Mouse (Mus musculus) Patski (cell line): ENCODE results near the gene Psmc5. TPM values are rescaled to one million over a fixed set of nuclear protein-coding genes. Genes with fewer than 3 reads are reported as not detected.

Experiments
- ATAC-seq: fragments of 100-300 bp; one replicate; pipeline ENCODE4 v1.8.0; 2021
- CTCF ChIA-PET: fragments of 350-600 bp; sonication (Branson Sonifier 250); formaldehyde crosslinking; loops from one replicate; lab custom pipeline; 2022; ENCODE audit warnings: inconsistent platforms; lab: Charles Lee
- POLR2A ChIA-PET: fragments of 350-600 bp; sonication (Branson Sonifier 250); formaldehyde crosslinking; loops from one replicate; lab custom pipeline; 2022; ENCODE audit warnings: antibody characterized with exemption, inconsistent platforms; lab: Charles Lee
- DNase-seq: peaks from one replicate; pipeline ENCODE4 v3.0.0-alpha.2; 2011; ENCODE audit warnings: low read depth, low spot score
- H3K27me3 ChIP-seq: fragments of 371-371 bp; one replicate; pipeline ENCODE4 v1.5.1; 2021
- CTCF ChIP-seq: fragments of 100-300 bp; IDR thresholded peaks from one replicate; pipeline ENCODE4 v1.5.1; 2021
- in situ Hi-C: fragments of 300-500 bp; cut with MboI; formaldehyde crosslinking; loops from 3 replicates; pipeline ENCODE4 v1.11.1; 2018; ENCODE audit warnings: low pct_unique_long_range_greater_than_20kb, mixed read lengths
- polyA plus RNA-seq: library from polyadenylated mRNA; unstranded; gene quantifications from one replicate; pipeline ENCODE4 v1.2.3, GENCODE M21; 2021

Psmc5 gene
- polyA plus RNA-seq, 1 experiment from 2014 or later: 181 TPM

- CTCF ChIA-PET: interaction anchor here (0.8 to 2.0 kb wide), 9 partner anchors 11 to 57 kb away, joined by 3 to 9 read pairs (median 4); no protein-coding TSS in a partner anchor
Observed at GRCm38 (mm10) chr11:106276454-106276853, 20.5 kb downstream of the Psmc5 start, which contains the start of gene Tcam1. TSS of gene Tcam1 (plus strand) at chr11:106276672.

DNA sequence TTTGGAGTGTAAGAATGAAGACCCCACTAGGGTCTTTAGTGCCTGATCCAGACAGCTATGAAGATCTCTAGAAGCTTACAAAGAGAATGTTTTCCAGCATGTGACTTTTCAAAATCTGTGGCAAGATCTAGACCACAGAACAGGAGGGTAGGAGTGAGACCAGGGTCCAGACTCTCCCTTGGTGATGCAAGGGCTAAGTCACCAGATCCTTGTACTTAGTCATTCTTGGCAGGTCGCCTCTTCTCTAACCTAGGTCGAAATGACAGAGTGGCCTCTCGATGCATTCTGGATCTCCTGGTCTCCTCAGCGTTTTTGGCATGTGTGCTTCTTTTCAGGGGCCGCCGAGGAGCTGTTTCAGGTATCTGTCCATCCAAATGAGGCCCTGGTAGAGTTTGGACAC is 26.5 kb downstream of the Psmc5 start:
- POLR2A ChIA-PET: no interaction called here
- ATAC-seq (no peak), DNase-seq (no peak)
- CTCF ChIA-PET: no interaction called here
- in situ Hi-C loops: loop anchor here (5.0 kb wide), 1 partner anchor 45 kb away; no protein-coding TSS in a partner anchor
- no peak for TF ChIP-seq CTCF
- peaks cover 3% of the 10 kb centered on the region for H3K27me3 ChIP-seq

More at GRCm38 (mm10) chr11:106276454-106276853, 20.5 kb downstream of the Psmc5 start, which contains the start of gene Tcam1:
- peaks cover 3% of the 10 kb centered on the region for H3K27me3 ChIP-seq
- no peak for ATAC-seq
- peak; percentile 41 for DNase-seq
- TF ChIP-seq CTCF: peak; percentile 89
- in situ Hi-C loops: no loop called here
- POLR2A ChIA-PET: no interaction called here

GRCm38 (mm10) chr11:106283371-106283770 is 27.4 kb downstream of the Psmc5 start:
- DNase-seq (no peak), ATAC-seq (no peak)
- no peak for TF ChIP-seq CTCF
- no peaks in the 10 kb centered on the region for H3K27me3 ChIP-seq
- in situ Hi-C loops: loop anchor here (5.0 kb wide), 1 partner anchor 44 kb away; no protein-coding TSS in a partner anchor
- ChIA-PET CTCF (interaction anchor here (1.3 kb wide), 1 partner anchor 208 kb away, joined by 3 read pairs; no protein-coding TSS in a partner anchor), POLR2A (no interaction called here)

- ATAC-seq (no peak), DNase-seq (no peak)
- POLR2A ChIA-PET: no interaction called here
- in situ Hi-C loops: loop anchor here (5.0 kb wide), 1 partner anchor 43 kb away; no protein-coding TSS in a partner anchor
- H3K27me3 ChIP-seq: no peaks in the 10 kb centered on the region
- CTCF ChIA-PET: interaction anchor here (1.3 kb wide), 1 partner anchor 207 kb away, joined by 3 read pairs; no protein-coding TSS in a partner anchor
- TF ChIP-seq CTCF: no peak
Observed at GRCm38 (mm10) chr11:106284126-106284525, 28.2 kb downstream of the Psmc5 start.

- no peak for ATAC-seq
- DNase-seq: no peak
- CTCF ChIA-PET: interaction anchor here (1.4 kb wide), 1 partner anchor 11 kb away, joined by 3 read pairs; no protein-coding TSS in a partner anchor
- in situ Hi-C loops: no loop called here
- H3K27me3 ChIP-seq: no peaks in the 10 kb centered on the region
- POLR2A ChIA-PET: interaction anchor here (0.7 kb wide), 1 partner anchor 67 kb away, joined by 3 read pairs; no protein-coding TSS in a partner anchor
- TF ChIP-seq CTCF: no peak
Observed at GRCm38 (mm10) chr11:106286206-106286605, 30.3 kb downstream of the Psmc5 start.

DNA sequence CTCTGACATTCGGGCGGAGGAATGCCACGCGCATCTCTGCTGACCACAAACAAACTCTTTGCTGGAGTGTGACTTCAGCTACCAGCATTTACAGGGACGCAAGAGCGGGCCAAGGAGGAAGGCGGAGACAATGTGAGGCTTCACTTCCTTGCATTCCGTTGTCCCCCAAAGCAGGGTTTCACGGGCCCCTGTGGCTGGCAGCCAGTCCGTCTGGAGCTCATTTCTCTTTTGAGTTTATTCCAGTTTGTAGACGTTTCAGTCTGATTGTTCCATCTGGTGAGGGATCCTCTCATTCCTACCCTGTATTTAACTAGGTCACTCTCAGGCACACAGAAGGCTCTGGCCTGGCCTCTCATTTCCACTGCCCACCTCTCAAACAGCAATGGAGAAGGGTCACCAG is 31.0 kb downstream of the Psmc5 start:
- H3K27me3 ChIP-seq: no peaks in the 10 kb centered on the region
- no peak for ATAC-seq
- in situ Hi-C loops: no loop called here
- ChIA-PET POLR2A (no interaction called here), CTCF (no interaction called here)
- TF ChIP-seq CTCF: no peak
- DNase-seq: no peak

DNA sequence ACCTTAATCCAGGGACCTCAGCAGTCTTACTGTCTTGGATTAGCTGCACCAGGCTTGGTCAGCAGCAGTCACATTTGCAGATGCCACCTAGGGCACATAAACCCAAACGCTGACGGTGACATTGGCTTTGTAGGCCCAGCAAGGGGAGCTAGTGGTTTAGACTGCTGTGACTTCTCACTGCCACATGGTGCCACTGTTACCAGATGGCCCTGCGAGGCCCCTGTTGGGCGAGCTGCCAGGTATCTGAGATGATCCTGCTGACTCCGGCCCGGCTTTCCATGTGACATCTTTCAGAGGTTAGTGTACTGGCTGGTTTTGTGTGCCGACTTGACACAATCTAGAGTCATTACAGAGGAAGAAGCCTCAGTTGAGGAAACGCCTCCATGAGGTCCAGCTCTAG is 33.4 kb downstream of the Psmc5 start:
- DNase-seq (no peak), ATAC-seq (no peak)
- CTCF ChIA-PET: interaction anchor here (0.9 kb wide), 1 partner anchor 9 kb away, joined by 3 read pairs; no protein-coding TSS in a partner anchor
- TF ChIP-seq CTCF: no peak
- POLR2A ChIA-PET: no interaction called here
- H3K27me3 ChIP-seq: no peaks in the 10 kb centered on the region
- in situ Hi-C loops: no loop called here

- DNase-seq (no peak), ATAC-seq (no peak)
- ChIA-PET CTCF (no interaction called here), POLR2A (interaction anchor here (0.6 kb wide), 1 partner anchor 8 kb away, joined by 6 read pairs; no protein-coding TSS in a partner anchor)
- no peak for TF ChIP-seq CTCF
- no peaks in the 10 kb centered on the region for H3K27me3 ChIP-seq
- in situ Hi-C loops: no loop called here
Observed at GRCm38 (mm10) chr11:106290376-106290775, 34.4 kb downstream of the Psmc5 start.

GRCm38 (mm10) chr11:106291861-106292260 is 35.9 kb downstream of the Psmc5 start:
- ChIA-PET CTCF (interaction anchor here (1.2 to 1.9 kb wide), 2 partner anchors 11 to 35 kb away, joined by 5 to 6 read pairs; partner anchors contain the start of genes Ftsj3 and Psmc5), POLR2A (interaction anchor here (1.5 kb wide), 1 partner anchor 19 kb away, joined by 3 read pairs; the partner anchor contains the start of gene Smarcd2)
- DNase-seq: no peak
- ATAC-seq: no peak
- no peaks in the 10 kb centered on the region for H3K27me3 ChIP-seq
- TF ChIP-seq CTCF: no peak
- in situ Hi-C loops: no loop called here

- peaks cover 23% of the 10 kb centered on the region for H3K27me3 ChIP-seq
- no peak for DNase-seq
- in situ Hi-C loops: loop anchor here (5.0 kb wide), 1 partner anchor 91 kb away; no protein-coding TSS in a partner anchor
- no peak for ATAC-seq
- no peak for TF ChIP-seq CTCF
- ChIA-PET POLR2A (no interaction called here), CTCF (interaction anchor here (1.4 to 3.6 kb wide), 6 partner anchors 10 to 85 kb away, joined by 3 to 21 read pairs (median 6); no protein-coding TSS in a partner anchor)
Observed at GRCm38 (mm10) chr11:106301765-106302164, 45.8 kb downstream of the Psmc5 start, which contains the start of gene Gh. TSS of gene Gh (minus strand) at chr11:106301865.

GRCm38 (mm10) chr11:106302634-106303033 is 46.7 kb downstream of the Psmc5 start:
- peaks cover 23% of the 10 kb centered on the region for H3K27me3 ChIP-seq
- TF ChIP-seq CTCF: peak; percentile 84
- in situ Hi-C loops: loop anchor here (5.0 kb wide), 1 partner anchor 90 kb away; no protein-coding TSS in a partner anchor
- ChIA-PET POLR2A (interaction anchor here (0.6 to 0.9 kb wide), 2 partner anchors 23 to 95 kb away, joined by 3 read pairs; no protein-coding TSS in a partner anchor), CTCF (interaction anchor here (1.0 to 3.6 kb wide), 12 partner anchors 11 to 84 kb away, joined by 3 to 21 read pairs (median 4); partner anchors contain the start of gene Tcam1)
- DNase-seq: no peak
- ATAC-seq: no peak
